Mouse (Mus musculus) testis, adult 2 months (tissue): ENCODE measurements at regions not wholly inside any gene's neighbourhood (a gene's known extent, or its start where the extent isn't known, plus 50 kb on each side); places are given as distances from the start of the nearest gene placed in this dataset.

Experiments used
- CTCF ChIP-seq: fragments of 200-500 bp; IDR thresholded peaks from 2 replicates; pipeline ENCODE4 v1.5.1; 2012; ENCODE audit warnings: low read depth, mild to moderate bottlenecking, inconsistent platforms, low read length, moderate library complexity; ENCODE audit not compliant: control insufficient read depth, insufficient read depth, insufficient replicate concordance
- POLR2A ChIP-seq: fragments of 200-500 bp; IDR thresholded peaks from 2 replicates; pipeline ENCODE4 v1.6.1; 2012; ENCODE audit warnings: low read depth, mild to moderate bottlenecking, inconsistent platforms, low read length, moderate library complexity; ENCODE audit not compliant: control insufficient read depth

- TF ChIP-seq CTCF: no peak
- no peak for TF ChIP-seq POLR2A
Measured at GRCm38 (mm10) chr4:45738746-45739145, 60.1 kb upstream of the Aldh1b1 start.
